Mouse (Mus musculus) midbrain, embryonic 15.5 days (tissue): ENCODE data around the gene Cct8. TPM values are rescaled to one million over a fixed set of nuclear protein-coding genes. Genes with fewer than 3 reads are reported as not detected.
"Not testable (repeated sequence)": the region's sequence is repeated elsewhere in the genome, so short reads cannot be mapped to it uniquely, and the experiment has no call there.

Experiments used
- ATAC-seq: fragments of 200-750 bp; cut with Nextera tagmentation; replicated peaks from 2 replicates; pipeline ENCODE4 v1.8.0; 2017; ENCODE audit warnings: moderate TSS enrichment
- H3K27ac ChIP-seq: fragments of 300-500 bp; sonication (generic); 2 replicates; pipeline ENCODE4 v1.5.1; 2015; ENCODE audit warnings: mild to moderate bottlenecking, inconsistent platforms
- H3K27me3 ChIP-seq: fragments of 300-500 bp; sonication (generic); replicated peaks from 2 replicates; pipeline ENCODE4 v1.6.1; 2015; ENCODE audit warnings: inconsistent platforms
- H3K36me3 ChIP-seq: fragments of 300-500 bp; sonication (generic); replicated peaks from 2 replicates; pipeline ENCODE4 v1.6.1; 2015; ENCODE audit warnings: inconsistent platforms
- H3K4me1 ChIP-seq: fragments of 300-500 bp; sonication (generic); 2 replicates; pipeline ENCODE4 v1.6.1; 2015; ENCODE audit warnings: inconsistent platforms
- H3K4me2 ChIP-seq: fragments of 300-500 bp; sonication (generic); 2 replicates; pipeline ENCODE4 v1.6.1; 2015; ENCODE audit warnings: inconsistent platforms, mild to moderate bottlenecking, moderate library complexity
- H3K4me3 ChIP-seq: fragments of 300-500 bp; sonication (generic); 2 replicates; pipeline ENCODE4 v1.5.1; 2015; ENCODE audit warnings: mild to moderate bottlenecking, inconsistent platforms
- H3K9ac ChIP-seq: fragments of 300-500 bp; sonication (generic); 2 replicates; pipeline ENCODE4 v1.6.1; 2015; ENCODE audit warnings: mild to moderate bottlenecking, inconsistent platforms
- H3K9me3 ChIP-seq: fragments of 300-500 bp; sonication (generic); 2 replicates; pipeline ENCODE4 v1.6.1; 2016; ENCODE audit warnings: inconsistent platforms
- WGBS: fragments of 180-500 bp; shearing (Covaris S2); methylation state at CpG from one replicate; pipeline ENCODE4 v1.1.7; 2015; ENCODE audit warnings: mixed read lengths; 5-methylcytosine and 5-hydroxymethylcytosine counted together
- polyA plus RNA-seq: library from polyadenylated mRNA; unstranded; fragments of >200 nt; fragmentation: Nextera tagmentation; extraction: Ambion mirVana; gene quantifications from 2 replicates; pipeline ENCODE4 v1.2.1, GENCODE M21; 2015

The Cct8 gene
- polyA plus RNA-seq, 1 experiment from 2014 or later, result 416 TPM

- H3K9me3 ChIP-seq, H3K27ac ChIP-seq, ATAC-seq, H3K4me3 ChIP-seq, H3K27me3 ChIP-seq, H3K4me2 ChIP-seq, H3K9ac ChIP-seq: not testable (repeated sequence)
- Histone ChIP-seq H3K36me3 (peaks cover 51% of the 10 kb centered on the region), H3K4me1 (peaks cover 19% of the 10 kb centered on the region)
- WGBS, result 96% methylated on average over 12 of the region's 12 CpGs
Measured at GRCm38 (mm10) chr16:87492191-87492792, 3.4 kb downstream of the Cct8 start.

GRCm38 (mm10) chr16:87488605-87489004 lies 7.1 kb downstream of the Cct8 start:
- no peak overlapping the region for H3K27ac ChIP-seq
- H3K9ac ChIP-seq, result no peak overlapping the region
- H3K4me3 ChIP-seq, result no peak overlapping the region
- peaks cover 84% of the 10 kb centered on the region for H3K36me3 ChIP-seq
- H3K4me2 ChIP-seq, result no peak overlapping the region
- WGBS, result 81% methylated on average over 2 of the region's 2 CpGs
- no peak for ATAC-seq
- no peaks in the 10 kb centered on the region for H3K4me1 ChIP-seq
- no peaks in the 10 kb centered on the region for H3K27me3 ChIP-seq
- no peaks in the 10 kb centered on the region for H3K9me3 ChIP-seq

GRCm38 (mm10) chr16:87486739-87487138 lies 8.9 kb downstream of the Cct8 start:
- H3K9ac ChIP-seq, result no peak overlapping the region
- ATAC-seq, result no peak
- no peaks in the 10 kb centered on the region for H3K27me3 ChIP-seq
- H3K27ac ChIP-seq, result no peak overlapping the region
- H3K4me1 ChIP-seq, result no peaks in the 10 kb centered on the region
- WGBS, result 97% methylated on average over 5 of the region's 5 CpGs
- H3K4me2 ChIP-seq, result no peak overlapping the region
- H3K4me3 ChIP-seq, result no peak overlapping the region
- peaks cover 92% of the 10 kb centered on the region for H3K36me3 ChIP-seq
- no peaks in the 10 kb centered on the region for H3K9me3 ChIP-seq

- Histone ChIP-seq H3K27ac (no peak overlapping the region), H3K9me3 (no peaks in the 10 kb centered on the region), H3K9ac (no peak overlapping the region), H3K4me2 (no peak overlapping the region), H3K4me3 (no peak overlapping the region), H3K36me3 (peaks cover 79% of the 10 kb centered on the region), H3K27me3 (no peaks in the 10 kb centered on the region), H3K4me1 (no peaks in the 10 kb centered on the region)
- 94% methylated on average over 5 of the region's 5 CpGs for whole genome bisulfite sequencing
- ATAC-seq, result no peak
Measured at GRCm38 (mm10) chr16:87484367-87484766, 11.3 kb downstream of the Cct8 start.

- no peak overlapping the region for H3K4me2 ChIP-seq
- no peak overlapping the region for H3K9ac ChIP-seq
- no peaks in the 10 kb centered on the region for H3K4me1 ChIP-seq
- H3K4me3 ChIP-seq, result no peak overlapping the region
- no peak for ATAC-seq
- H3K9me3 ChIP-seq, result no peaks in the 10 kb centered on the region
- no peak overlapping the region for H3K27ac ChIP-seq
- H3K36me3 ChIP-seq, result peaks cover 66% of the 10 kb centered on the region
- no peaks in the 10 kb centered on the region for H3K27me3 ChIP-seq
- 93% methylated on average over 4 of the region's 4 CpGs for WGBS
Measured at GRCm38 (mm10) chr16:87470579-87470978, 25.1 kb downstream of the Cct8 start.

- peaks cover 20% of the 10 kb centered on the region for H3K4me1 ChIP-seq
- H3K9me3 ChIP-seq, result no peaks in the 10 kb centered on the region
- no peak overlapping the region for H3K4me2 ChIP-seq
- peaks cover 3% of the 10 kb centered on the region; the same call in 1 of the 2 replicates for H3K36me3 ChIP-seq
- H3K27ac ChIP-seq, result no peak overlapping the region
- ATAC-seq, result no peak
- no peak overlapping the region for H3K4me3 ChIP-seq
- WGBS, result 98% methylated on average over 3 of the region's 3 CpGs
- H3K9ac ChIP-seq, result no peak overlapping the region
- H3K27me3 ChIP-seq, result no peaks in the 10 kb centered on the region
Measured at GRCm38 (mm10) chr16:87458752-87459151, 36.9 kb downstream of the Cct8 start.

- 2% methylated on average over 38 of the region's 38 CpGs for WGBS
- ATAC-seq, result no peak; the same call in 1 of the 2 replicates
- H3K9ac ChIP-seq, result peak overlapping the region; percentile 70
Measured at GRCm38 (mm10) chr16:87455180-87455611, 40.5 kb downstream of the Cct8 start.

GRCm38 (mm10) chr16:87454419-87455179 lies 41.1 kb downstream of the Cct8 start, which contains the start of gene Usp16:
Gene Usp16 (plus strand): TSS chr16:87454703.
- H3K4me2 ChIP-seq, result peak within 1 kb of the TSS; percentile 61
- H3K27me3 ChIP-seq, result no peaks in the 10 kb centered on the region
- peak within 1 kb of the TSS; percentile 70 for H3K9ac ChIP-seq
- peak within 1 kb of the TSS; percentile 64 for H3K4me3 ChIP-seq
- peaks cover 20% of the 10 kb centered on the region for H3K4me1 ChIP-seq
- no peaks in the 10 kb centered on the region for H3K36me3 ChIP-seq
- WGBS, result 8% methylated on average over 44 of the region's 45 CpGs
- ATAC-seq, result peak; percentile 99
- H3K9me3 ChIP-seq, result no peaks in the 10 kb centered on the region
- H3K27ac ChIP-seq, result peak within 1 kb of the TSS; percentile 76

More at GRCm38 (mm10) chr16:87455180-87455611, 40.5 kb downstream of the Cct8 start:
- no peaks in the 10 kb centered on the region for H3K9me3 ChIP-seq
- H3K4me3 ChIP-seq, result peak overlapping the region; percentile 64
- H3K27me3 ChIP-seq, result no peaks in the 10 kb centered on the region
- peak overlapping the region; percentile 76 for H3K27ac ChIP-seq
- H3K36me3 ChIP-seq, result no peaks in the 10 kb centered on the region; the same call in 1 of the 2 replicates
- peaks cover 20% of the 10 kb centered on the region for H3K4me1 ChIP-seq
- peak overlapping the region; percentile 61 for H3K4me2 ChIP-seq

GRCm38 (mm10) chr16:87453226-87453625 lies 42.4 kb downstream of the Cct8 start:
- Histone ChIP-seq H3K4me2 (no peak overlapping the region), H3K36me3 (no peaks in the 10 kb centered on the region), H3K27ac (no peak overlapping the region), H3K9ac (no peak overlapping the region), H3K9me3 (no peaks in the 10 kb centered on the region), H3K27me3 (no peaks in the 10 kb centered on the region), H3K4me1 (peaks cover 20% of the 10 kb centered on the region), H3K4me3 (no peak overlapping the region)
- no peak for ATAC-seq
- 92% methylated on average over 2 of the region's 2 CpGs for WGBS

- Histone ChIP-seq H3K9me3 (no peaks in the 10 kb centered on the region), H3K4me3 (no peak overlapping the region), H3K9ac (no peak overlapping the region), H3K27me3 (no peaks in the 10 kb centered on the region), H3K27ac (no peak overlapping the region), H3K4me1 (peaks cover 10% of the 10 kb centered on the region), H3K4me2 (no peak overlapping the region), H3K36me3 (no peaks in the 10 kb centered on the region)
- no peak for ATAC-seq
- WGBS, result 95% methylated on average over 3 of the region's 3 CpGs
Measured at GRCm38 (mm10) chr16:87445528-87445927, 50.1 kb downstream of the Cct8 start.

GRCm38 (mm10) chr16:87445110-87445509 lies 50.6 kb downstream of the Cct8 start:
- no peak overlapping the region for H3K9ac ChIP-seq
- H3K4me1 ChIP-seq, result peaks cover 10% of the 10 kb centered on the region
- no peak overlapping the region for H3K4me2 ChIP-seq
- ATAC-seq, result no peak
- no peaks in the 10 kb centered on the region for H3K36me3 ChIP-seq
- no peak overlapping the region for H3K4me3 ChIP-seq
- no peaks in the 10 kb centered on the region for H3K27me3 ChIP-seq
- H3K27ac ChIP-seq, result no peak overlapping the region
- no peaks in the 10 kb centered on the region for H3K9me3 ChIP-seq

- WGBS, result 48% methylated on average over 1 of the region's 1 CpGs
Measured at GRCm38 (mm10) chr16:87444071-87444470, 51.6 kb downstream of the Cct8 start.

GRCm38 (mm10) chr16:87443245-87443644 lies 52.4 kb downstream of the Cct8 start:
- ATAC-seq, result no peak
- Histone ChIP-seq H3K4me3 (no peak overlapping the region), H3K27me3 (no peaks in the 10 kb centered on the region), H3K36me3 (no peaks in the 10 kb centered on the region), H3K4me1 (peaks cover 17% of the 10 kb centered on the region), H3K9ac (no peak overlapping the region), H3K27ac (no peak overlapping the region), H3K4me2 (no peak overlapping the region), H3K9me3 (no peaks in the 10 kb centered on the region)

More at GRCm38 (mm10) chr16:87444071-87444470, 51.6 kb downstream of the Cct8 start:
- no peaks in the 10 kb centered on the region for H3K27me3 ChIP-seq
- H3K36me3 ChIP-seq, result no peaks in the 10 kb centered on the region
- H3K27ac ChIP-seq, result no peak overlapping the region
- no peak overlapping the region for H3K4me3 ChIP-seq
- H3K9me3 ChIP-seq, result no peaks in the 10 kb centered on the region
- no peak for ATAC-seq
- no peak overlapping the region for H3K9ac ChIP-seq
- H3K4me1 ChIP-seq, result peaks cover 17% of the 10 kb centered on the region
- H3K4me2 ChIP-seq, result no peak overlapping the region
